Mouse (Mus musculus) neutrophil, adult 59 days (primary cell): ENCODE results near the gene Ube2z. TPM values are rescaled to one million over a fixed set of nuclear protein-coding genes. Genes with fewer than 3 reads are reported as not detected.

ENCODE experiments used
- total RNA-seq, 2 experiments: library from RNA; stranded (reverse); gene quantifications; 1 replicate in 1 of 2; 2 replicates in 1 of 2; pipeline ENCODE4 v1.2.4; 2023

The Ube2z gene
- 10 to 100 TPM; 32.3 to 33.4 TPM for total RNA-seq

DNA sequence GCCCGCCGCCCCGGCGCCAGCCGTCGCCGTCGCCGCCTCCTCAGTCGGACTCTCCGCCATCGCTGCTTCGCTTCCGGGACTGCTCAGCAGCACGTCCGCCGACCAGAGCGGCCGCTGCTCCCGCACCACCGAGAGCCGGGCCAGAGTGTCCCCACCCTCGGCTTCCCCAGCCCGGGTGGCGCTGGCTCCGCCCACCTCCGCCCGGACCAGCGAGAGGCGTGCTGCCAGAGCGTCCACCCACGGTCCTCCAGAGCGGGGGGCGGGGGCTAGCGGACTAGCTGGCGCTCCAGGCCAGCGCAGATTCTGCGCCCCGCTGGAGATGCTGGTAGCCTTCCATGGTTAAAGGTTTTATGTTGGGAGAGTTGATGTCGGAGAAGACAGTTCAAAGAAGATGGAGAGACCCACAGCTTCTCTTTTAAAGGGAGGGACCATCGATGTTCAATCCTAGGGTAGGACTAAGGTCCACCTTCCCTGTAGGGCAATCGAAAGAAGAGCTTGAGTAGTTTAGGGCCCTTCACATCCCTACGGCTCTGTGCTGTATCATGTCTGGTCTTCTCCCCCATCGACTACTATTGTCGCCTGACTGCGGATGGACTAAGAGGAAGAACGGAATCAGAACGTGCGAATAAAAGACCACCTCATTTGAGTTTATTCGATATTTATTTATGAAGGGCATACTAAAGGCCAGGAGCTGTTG lies at the start of gene Ube2z:
Ube2z (minus strand) TSS at position 174 of the 697 bp plus-strand sequence.

DNA sequence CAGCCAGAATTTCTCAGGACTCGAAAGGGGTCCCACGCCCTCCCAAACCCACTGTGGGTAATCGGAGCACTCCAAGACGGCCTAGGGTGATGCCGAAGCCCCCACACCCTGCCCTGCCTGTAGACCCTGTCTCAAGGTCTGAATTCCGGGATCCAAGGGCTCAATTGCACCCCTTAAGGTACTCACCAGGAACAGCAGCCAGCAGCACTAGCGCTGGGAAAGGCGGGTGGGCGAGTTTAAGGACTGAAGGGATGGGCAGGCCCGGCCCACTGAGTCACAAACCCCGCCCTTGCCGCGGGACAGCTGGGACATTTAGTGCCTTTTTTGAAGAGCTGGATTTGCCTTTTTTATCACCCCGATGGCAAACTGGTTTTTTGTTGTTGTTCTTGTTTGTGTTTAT lies 46.6 kb upstream of the Ube2z start, which contains the start of gene Calcoco2:
Calcoco2 (minus strand) TSS at position 214 of the 400 bp plus-strand sequence.

DNA sequence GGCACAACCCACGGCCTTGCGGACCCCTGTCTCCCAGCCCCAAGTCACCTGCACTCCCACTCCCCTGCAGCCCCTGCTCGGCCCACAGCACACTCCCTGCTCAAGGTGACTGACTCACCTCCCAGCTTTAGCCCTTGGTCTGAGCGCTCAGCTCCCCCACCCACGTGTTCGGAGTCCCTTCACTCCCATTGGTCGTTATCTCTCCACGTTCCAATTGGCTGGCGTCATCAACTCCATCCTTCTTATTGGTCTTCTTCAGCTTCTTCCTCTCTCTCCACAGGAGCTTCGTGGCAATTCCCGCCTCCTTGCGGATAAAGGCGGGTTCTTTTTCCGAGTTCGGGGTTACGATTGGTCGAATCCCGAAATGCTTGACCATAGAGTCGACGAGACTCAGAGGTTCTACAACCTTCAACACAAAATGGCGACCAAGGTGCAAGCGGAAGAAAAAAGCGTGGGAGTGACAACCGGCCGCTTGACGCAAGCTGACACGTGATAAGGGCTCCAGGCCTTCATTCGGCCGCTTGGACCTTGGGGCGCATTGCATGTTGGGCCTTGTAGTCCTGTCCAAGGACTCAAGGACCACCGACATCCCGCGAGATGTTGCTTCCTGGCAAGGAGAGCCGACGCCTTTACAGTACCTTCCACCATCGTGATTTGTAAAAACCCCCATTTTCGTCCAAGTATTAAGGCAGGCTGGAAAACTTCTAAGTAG lies 10.5 kb upstream of the Ube2z start, which contains the start of gene Atp5g1:
Atp5g1 (minus strand) TSS at position 162 of the 712 bp plus-strand sequence.

DNA sequence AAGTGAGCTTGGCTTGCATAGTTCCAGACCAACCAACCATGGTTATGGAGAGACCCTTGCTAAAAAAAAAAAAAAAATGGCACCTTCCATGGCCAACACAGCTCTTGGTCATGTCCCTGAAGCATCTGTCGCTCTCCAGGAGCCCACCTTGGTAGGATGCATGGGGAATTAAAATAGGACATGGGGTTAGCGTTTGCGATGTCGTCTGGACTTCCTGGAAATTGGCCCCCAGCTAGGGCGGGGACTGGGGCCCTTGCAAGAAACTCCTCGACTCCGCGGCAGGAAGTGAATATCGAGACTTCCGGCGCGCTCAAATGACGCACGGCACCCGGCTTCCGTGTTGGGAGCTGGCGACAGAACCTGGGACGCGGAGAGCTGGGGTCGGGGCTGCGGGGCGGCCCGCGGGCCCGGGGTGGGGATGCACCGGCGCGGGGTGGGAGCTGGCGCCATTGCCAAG lies 30.6 kb downstream of the Ube2z start, which contains the start of gene Snf8:
Snf8 (plus strand) TSS at position 290 of the 457 bp plus-strand sequence.

DNA sequence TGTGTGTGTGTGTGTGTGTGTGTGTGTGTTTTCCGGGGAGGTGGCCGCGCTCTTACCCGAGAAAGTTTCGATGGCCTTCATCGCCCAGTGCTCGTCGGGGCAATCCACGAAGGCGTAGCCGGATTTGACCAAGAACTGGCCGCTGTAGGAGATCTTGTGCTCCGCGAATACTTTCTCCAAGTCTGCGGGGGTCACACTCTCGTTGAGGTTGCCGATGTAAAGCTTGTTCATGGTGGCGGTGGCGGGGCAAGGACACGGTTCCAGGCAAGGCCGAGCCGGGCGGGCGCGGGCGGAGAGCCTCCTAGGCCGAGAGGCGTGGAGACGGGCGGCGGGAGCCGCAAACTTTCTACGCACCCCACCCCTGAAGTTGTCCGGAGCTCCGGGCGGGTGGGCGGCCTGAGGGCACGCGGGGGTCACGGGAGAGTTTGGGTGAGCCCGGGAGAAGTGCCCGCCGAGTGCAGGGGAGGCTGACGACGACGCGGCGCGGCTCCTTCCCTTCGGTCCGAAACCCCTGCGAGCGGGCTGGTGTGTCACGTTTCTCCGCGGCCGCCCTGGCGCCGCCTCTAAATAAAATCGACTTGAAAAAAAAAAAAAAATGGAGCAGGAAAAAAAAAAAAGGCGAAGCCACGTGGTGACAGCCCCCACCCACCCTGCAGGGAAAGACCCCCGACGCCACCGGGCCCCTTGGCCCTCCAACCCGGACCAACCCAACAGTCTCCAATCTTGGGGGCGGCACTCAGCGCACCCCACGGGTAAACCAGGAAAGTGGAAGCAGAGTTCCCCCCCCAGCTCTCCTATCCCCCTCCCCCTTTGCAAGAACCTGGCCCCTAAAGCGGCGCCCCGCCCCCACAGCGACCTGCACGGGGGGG lies 59.6 kb downstream of the Ube2z start, which contains the start of gene Igf2bp1:
Igf2bp1 (minus strand) TSS at position 538 of the 869 bp plus-strand sequence.

Other genes with a start within 250 kb of the Ube2z start
- 100 to 1,000 TPM; 167 to 174 TPM for gene Phospho1, start 240.9 kb downstream of the Ube2z start, total RNA-seq
- 10 to 100 TPM; 20.5 to 30.0 TPM for gene Gngt2, start 228.2 kb downstream of the Ube2z start, total RNA-seq
- 10 to 100 TPM in 1 of 2 experiments, 1 to 10 TPM in 1; 9.6 to 17.9 TPM for gene Abi3, start 222.9 kb downstream of the Ube2z start, total RNA-seq
- not detected for gene B4galnt2, start 150.5 kb downstream of the Ube2z start, total RNA-seq
- gene Igf2bp1, start 59.4 kb downstream of the Ube2z start, total RNA-seq: not detected
- gene Gip, start 40.8 kb downstream of the Ube2z start, total RNA-seq: not detected
- 10 to 100 TPM; 53.3 to 63.4 TPM for gene Snf8, start 30.5 kb downstream of the Ube2z start, total RNA-seq
- 10 to 100 TPM; 90.1 to 93.2 TPM for gene Atp5g1, start 10.3 kb upstream of the Ube2z start, total RNA-seq
- gene Calcoco2, start 46.6 kb upstream of the Ube2z start, total RNA-seq: not detected
- gene Ttll6, start 68.4 kb upstream of the Ube2z start, total RNA-seq: not detected
- not detected for gene Hoxb13, start 128.9 kb upstream of the Ube2z start, total RNA-seq
- gene Hoxb9, start 206.1 kb upstream of the Ube2z start, total RNA-seq: not detected
- not detected for gene Hoxb8, start 216.5 kb upstream of the Ube2z start, total RNA-seq
- gene Hoxb7, start 221.2 kb upstream of the Ube2z start, total RNA-seq: not detected
- not detected for gene Hoxb6, start 227.1 kb upstream of the Ube2z start, total RNA-seq
- not detected for gene Hoxb5, start 237.9 kb upstream of the Ube2z start, total RNA-seq